Mouse (Mus musculus) central nervous system, embryonic 18 days (tissue): Measurements from ENCODE around the gene Atp6v1f. TPM values are rescaled to one million over a fixed set of nuclear protein-coding genes. Genes with fewer than 3 reads are reported as not detected.

Source experiments
- polyA plus RNA-seq: library from polyadenylated mRNA; depleted of rRNA; stranded (reverse); fragments of >200 nt; gene quantifications from 2 replicates; pipeline ENCODE4 v1.2.3, GENCODE M21; 2012; rRNA removed

The Atp6v1f gene
- polyA plus RNA-seq: 329 and 373 TPM in 2 replicates

GRCm38 (mm10) chr6:29467583-29468354 lies at the start of gene Atp6v1f:
Gene Atp6v1f (plus strand): TSS chr6:29467718.

DNA sequence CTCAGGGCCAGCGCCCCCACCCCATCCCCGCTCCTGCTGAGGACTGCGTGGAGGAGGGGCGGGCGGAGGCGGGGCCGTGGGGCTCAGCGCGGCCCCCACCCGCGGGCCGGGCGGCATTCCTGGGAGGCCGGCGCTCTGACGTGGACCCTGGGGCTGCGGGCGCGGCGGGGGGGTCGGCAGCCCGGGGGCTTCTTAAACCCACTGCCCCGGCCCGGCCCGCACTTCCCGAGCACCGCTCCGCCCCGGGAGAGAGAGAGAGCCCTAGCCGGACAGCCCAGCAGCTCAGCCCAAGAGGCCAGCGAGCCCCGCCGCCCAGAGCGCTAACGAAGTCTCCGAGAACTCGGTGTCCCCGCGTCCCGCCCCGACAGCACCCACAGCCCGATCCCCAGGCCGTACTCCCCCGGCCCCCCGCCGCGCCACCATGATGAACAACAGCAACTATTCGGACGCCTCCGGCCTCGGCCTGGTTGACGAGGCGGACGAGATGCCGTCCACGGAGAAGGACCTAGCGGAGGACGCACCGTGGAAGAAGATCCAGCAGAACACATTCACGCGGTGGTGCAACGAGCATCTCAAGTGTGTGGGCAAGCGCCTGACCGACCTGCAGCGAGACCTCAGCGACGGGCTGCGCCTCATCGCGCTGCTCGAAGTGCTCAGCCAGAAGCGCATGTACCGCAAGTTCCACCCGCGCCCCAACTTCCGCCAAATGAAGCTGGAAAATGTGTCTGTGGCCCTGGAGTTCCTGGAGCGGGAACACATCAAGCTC lies 34.3 kb upstream of the Atp6v1f start, which contains the start of gene Flnc:
Gene Flnc, plus strand, starts transcription at position 219 of the 766 bp plus-strand sequence.

GRCm38 (mm10) chr6:29471137-29471536 lies 3.6 kb downstream of the Atp6v1f start, which contains the start of gene Atp6v1fnb:
Gene Atp6v1fnb (plus strand): TSS chr6:29471437.

GRCm38 (mm10) chr6:29507447-29508309 lies 40.2 kb downstream of the Atp6v1f start, which contains the start of gene Kcp:
Gene Kcp (minus strand): TSS chr6:29507952.

Other genes with a start within 250 kb of the Atp6v1f start
- 31.5 and 35.4 TPM in 2 replicates for gene Hilpda, start 195.2 kb upstream of the Atp6v1f start, polyA plus RNA-seq
- 2.3 and 2.4 TPM in 2 replicates for gene Fam71f2, start 188.1 kb upstream of the Atp6v1f start, polyA plus RNA-seq
- not detected in 2 replicates for gene Fam71f1, start 148.6 kb upstream of the Atp6v1f start, polyA plus RNA-seq
- 95.3 and 108 TPM in 2 replicates for gene Calu, start 119.6 kb upstream of the Atp6v1f start, polyA plus RNA-seq
- 0.20 and 0.49 TPM in 2 replicates for gene Opn1sw, start 79.2 kb upstream of the Atp6v1f start, polyA plus RNA-seq
- 59.2 and 64.4 TPM in 2 replicates for gene Ccdc136, start 71.4 kb upstream of the Atp6v1f start, polyA plus RNA-seq
- 2.1 and 3.3 TPM in 2 replicates for gene Flnc, start 34.5 kb upstream of the Atp6v1f start, polyA plus RNA-seq
- gene Atp6v1fnb, start 3.7 kb downstream of the Atp6v1f start, polyA plus RNA-seq: 0.22 and 0.35 TPM in 2 replicates
- gene Kcp, start 40.2 kb downstream of the Atp6v1f start, polyA plus RNA-seq: 41.0 and 48.8 TPM in 2 replicates
- 1.7 and 1.8 TPM in 2 replicates for gene Irf5, start 58.9 kb downstream of the Atp6v1f start, polyA plus RNA-seq
- gene Tnpo3, start 142.2 kb downstream of the Atp6v1f start, polyA plus RNA-seq: 75.8 and 76.6 TPM in 2 replicates
- gene Tspan33, start 226.5 kb downstream of the Atp6v1f start, polyA plus RNA-seq: 8.3 and 9.0 TPM in 2 replicates